Mouse (Mus musculus): Measurements from ENCODE around the gene Suox.

DNA sequence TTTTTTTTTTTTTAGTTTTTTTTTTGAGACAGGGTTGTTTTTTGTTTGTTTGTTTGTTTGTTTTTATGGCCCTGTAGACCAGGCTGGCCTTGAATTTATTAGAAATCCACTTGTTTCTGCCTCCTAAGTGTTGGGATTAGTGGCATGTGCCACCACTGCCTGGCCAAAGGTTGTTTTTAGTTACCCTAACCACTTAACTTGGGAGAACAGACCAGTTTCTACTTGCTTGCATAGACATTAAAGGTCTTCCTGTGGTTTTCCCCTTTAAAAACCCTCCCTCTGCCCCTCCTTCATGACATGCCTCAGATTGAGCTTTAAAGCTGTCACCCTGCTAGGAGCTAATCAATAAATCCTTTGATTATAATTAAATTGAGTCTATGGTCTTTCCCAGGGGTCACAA, 53.6 kb downstream of the Suox start:
- TF ChIP-seq TAL1 (conservative IDR thresholded peaks at IDR 0.05; ENCODE audit: low read depth, low read length) (no peak), CTCF (IDR thresholded peaks at IDR 0.05; ENCODE audit: low read depth, low read length) (no peak), POLR2AphosphoS5 (IDR thresholded peaks at IDR 0.05; ENCODE audit: insufficient replicate concordance, low read depth, low read length) (no peak), GATA1 (IDR thresholded peaks at IDR 0.05; ENCODE audit: borderline replicate concordance, low read length) (no peak)

Measured in G1E (cell line).